Mouse (Mus musculus): ENCODE measurements around the gene Olfr600. TPM values are rescaled to one million over a fixed set of nuclear protein-coding genes. Genes with fewer than 3 reads are reported as not detected.

Gene Olfr600
- polyA plus RNA-seq, 1 experiment from 2014 or later, result not detected

Other genes with a start within 250 kb of the Olfr600 start
- not detected in 2 replicates for gene Olfr586, start 224.0 kb downstream of the Olfr600 start, polyA plus RNA-seq (2015; fragmentation: Nextera tagmentation; extraction: Ambion mirVana)
- not detected in 2 replicates for gene Olfr588-ps1, start 208.8 kb downstream of the Olfr600 start, polyA plus RNA-seq (2015; fragmentation: Nextera tagmentation; extraction: Ambion mirVana)
- not detected in 2 replicates for gene Olfr589, start 193.3 kb downstream of the Olfr600 start, polyA plus RNA-seq (2015; fragmentation: Nextera tagmentation; extraction: Ambion mirVana)
- not detected in 2 replicates for gene Olfr591, start 171.3 kb downstream of the Olfr600 start, polyA plus RNA-seq (2015; fragmentation: Nextera tagmentation; extraction: Ambion mirVana)
- not detected in 2 replicates for gene Olfr592, start 164.9 kb downstream of the Olfr600 start, polyA plus RNA-seq (2015; fragmentation: Nextera tagmentation; extraction: Ambion mirVana)
- not detected in 2 replicates for gene Olfr593, start 137.8 kb downstream of the Olfr600 start, polyA plus RNA-seq (2015; fragmentation: Nextera tagmentation; extraction: Ambion mirVana)
- not detected in 2 replicates for gene Olfr594, start 132.7 kb downstream of the Olfr600 start, polyA plus RNA-seq (2015; fragmentation: Nextera tagmentation; extraction: Ambion mirVana)
- gene Usp17ld, start 97.2 kb downstream of the Olfr600 start, polyA plus RNA-seq (2015; fragmentation: Nextera tagmentation; extraction: Ambion mirVana), result not detected in 2 replicates
- not detected in 2 replicates for gene Olfr596, start 44.0 kb downstream of the Olfr600 start, polyA plus RNA-seq (2015; fragmentation: Nextera tagmentation; extraction: Ambion mirVana)
- gene Olfr597, start 33.4 kb downstream of the Olfr600 start, polyA plus RNA-seq (2015; fragmentation: Nextera tagmentation; extraction: Ambion mirVana), result not detected in 2 replicates
- not detected in 2 replicates for gene Olfr598, start 26.1 kb downstream of the Olfr600 start, polyA plus RNA-seq (2015; fragmentation: Nextera tagmentation; extraction: Ambion mirVana)
- not detected in 2 replicates for gene Olfr599, start 13.8 kb downstream of the Olfr600 start, polyA plus RNA-seq (2015; fragmentation: Nextera tagmentation; extraction: Ambion mirVana)
- gene Olfr601, start 13.0 kb upstream of the Olfr600 start, polyA plus RNA-seq (2015; fragmentation: Nextera tagmentation; extraction: Ambion mirVana), result not detected in 2 replicates
- gene Olfr603, start 36.5 kb upstream of the Olfr600 start, polyA plus RNA-seq (2015; fragmentation: Nextera tagmentation; extraction: Ambion mirVana), result not detected in 2 replicates
- not detected in 2 replicates for gene Usp17lc, start 65.4 kb upstream of the Olfr600 start, polyA plus RNA-seq (2015; fragmentation: Nextera tagmentation; extraction: Ambion mirVana)
- not detected in 2 replicates for gene Olfr605, start 95.8 kb upstream of the Olfr600 start, polyA plus RNA-seq (2015; fragmentation: Nextera tagmentation; extraction: Ambion mirVana)
- gene Olfr606, start 99.4 kb upstream of the Olfr600 start, polyA plus RNA-seq (2015; fragmentation: Nextera tagmentation; extraction: Ambion mirVana), result not detected in 2 replicates
- gene Olfr607, start 114.5 kb upstream of the Olfr600 start, polyA plus RNA-seq (2015; fragmentation: Nextera tagmentation; extraction: Ambion mirVana), result not detected in 2 replicates
- gene Olfr608, start 120.2 kb upstream of the Olfr600 start, polyA plus RNA-seq (2015; fragmentation: Nextera tagmentation; extraction: Ambion mirVana), result not detected in 2 replicates
- gene Olfr609, start 148.4 kb upstream of the Olfr600 start, polyA plus RNA-seq (2015; fragmentation: Nextera tagmentation; extraction: Ambion mirVana), result not detected in 2 replicates
- gene Olfr610, start 162.5 kb upstream of the Olfr600 start, polyA plus RNA-seq (2015; fragmentation: Nextera tagmentation; extraction: Ambion mirVana), result not detected in 2 replicates
- gene Olfr611, start 171.2 kb upstream of the Olfr600 start, polyA plus RNA-seq (2015; fragmentation: Nextera tagmentation; extraction: Ambion mirVana), result not detected in 2 replicates
- gene Olfr612, start 193.0 kb upstream of the Olfr600 start, polyA plus RNA-seq (2015; fragmentation: Nextera tagmentation; extraction: Ambion mirVana), result not detected in 2 replicates
- gene Olfr613, start 198.4 kb upstream of the Olfr600 start, polyA plus RNA-seq (2015; fragmentation: Nextera tagmentation; extraction: Ambion mirVana), result not detected in 2 replicates
- not detected in 2 replicates for gene Olfr615, start 206.4 kb upstream of the Olfr600 start, polyA plus RNA-seq (2015; fragmentation: Nextera tagmentation; extraction: Ambion mirVana)
- gene Olfr616, start 219.5 kb upstream of the Olfr600 start, polyA plus RNA-seq (2015; fragmentation: Nextera tagmentation; extraction: Ambion mirVana), result not detected in 2 replicates
- gene Olfr617, start 223.4 kb upstream of the Olfr600 start, polyA plus RNA-seq (2015; fragmentation: Nextera tagmentation; extraction: Ambion mirVana), result not detected in 2 replicates
- not detected in 2 replicates for gene Olfr618, start 240.4 kb upstream of the Olfr600 start, polyA plus RNA-seq (2015; fragmentation: Nextera tagmentation; extraction: Ambion mirVana)

Measured in lung, embryonic 16.5 days (tissue).